Mouse (Mus musculus) small intestine, adult 2 months (tissue): ENCODE data around the gene Rmi2. TPM values are rescaled to one million over a fixed set of nuclear protein-coding genes. Genes with fewer than 3 reads are reported as not detected.

Experiments
- H3K27ac ChIP-seq: fragments of 200-500 bp; 2 replicates; pipeline ENCODE4 v1.5.1; 2012; ENCODE audit warnings: low read depth, low read length, control low read depth, inconsistent platforms; ENCODE audit not compliant: insufficient read depth
- H3K27me3 ChIP-seq: fragments of 200-500 bp; 2 replicates; pipeline ENCODE4 v1.6.1; 2012; ENCODE audit warnings: mild to moderate bottlenecking, moderate library complexity, low read length, inconsistent platforms; ENCODE audit not compliant: control insufficient read depth, insufficient read depth
- H3K36me3 ChIP-seq: fragments of 200-500 bp; 2 replicates; pipeline ENCODE4 v1.6.1; 2012; ENCODE audit warnings: mild to moderate bottlenecking, low read length, control low read depth, inconsistent platforms; ENCODE audit not compliant: control insufficient read depth, insufficient read depth
- H3K4me1 ChIP-seq: fragments of 200-500 bp; 2 replicates; pipeline ENCODE4 v1.6.1; 2012; ENCODE audit warnings: low read length, inconsistent platforms, mixed read lengths; ENCODE audit not compliant: control insufficient read depth, insufficient read depth, insufficient read length
- H3K4me3 ChIP-seq: fragments of 200-500 bp; 2 replicates; pipeline ENCODE4 v1.5.1; 2012; ENCODE audit warnings: low read depth, mild to moderate bottlenecking, control low read depth, inconsistent platforms, low read length, moderate library complexity
- CTCF ChIP-seq: fragments of 200-500 bp; IDR thresholded peaks from 2 replicates; pipeline ENCODE4 v1.5.1; 2012; ENCODE audit warnings: low read depth, mild to moderate bottlenecking, control low read depth, inconsistent platforms, low read length, moderate library complexity, mixed read lengths; ENCODE audit not compliant: insufficient replicate concordance, insufficient read length; ENCODE audit errors: extremely low read depth
- POLR2A ChIP-seq: fragments of 200-500 bp; IDR thresholded peaks from 2 replicates; pipeline ENCODE4 v1.6.1; 2012; ENCODE audit warnings: low read depth, mild to moderate bottlenecking, control low read depth, inconsistent platforms, low read length, moderate library complexity
- WGBS: fragments of 180-500 bp; shearing (Covaris S2); methylation state at CpG from one replicate; pipeline ENCODE4 v1.1.7; 2018; 5-methylcytosine and 5-hydroxymethylcytosine counted together
- polyA plus RNA-seq: library from polyadenylated mRNA; depleted of rRNA; stranded (reverse); fragments of >200 nt; gene quantifications from 2 replicates; pipeline ENCODE4 v1.2.3, GENCODE M21; 2012

Gene Rmi2
- polyA plus RNA-seq, 1 experiment = 8.4 TPM

DNA sequence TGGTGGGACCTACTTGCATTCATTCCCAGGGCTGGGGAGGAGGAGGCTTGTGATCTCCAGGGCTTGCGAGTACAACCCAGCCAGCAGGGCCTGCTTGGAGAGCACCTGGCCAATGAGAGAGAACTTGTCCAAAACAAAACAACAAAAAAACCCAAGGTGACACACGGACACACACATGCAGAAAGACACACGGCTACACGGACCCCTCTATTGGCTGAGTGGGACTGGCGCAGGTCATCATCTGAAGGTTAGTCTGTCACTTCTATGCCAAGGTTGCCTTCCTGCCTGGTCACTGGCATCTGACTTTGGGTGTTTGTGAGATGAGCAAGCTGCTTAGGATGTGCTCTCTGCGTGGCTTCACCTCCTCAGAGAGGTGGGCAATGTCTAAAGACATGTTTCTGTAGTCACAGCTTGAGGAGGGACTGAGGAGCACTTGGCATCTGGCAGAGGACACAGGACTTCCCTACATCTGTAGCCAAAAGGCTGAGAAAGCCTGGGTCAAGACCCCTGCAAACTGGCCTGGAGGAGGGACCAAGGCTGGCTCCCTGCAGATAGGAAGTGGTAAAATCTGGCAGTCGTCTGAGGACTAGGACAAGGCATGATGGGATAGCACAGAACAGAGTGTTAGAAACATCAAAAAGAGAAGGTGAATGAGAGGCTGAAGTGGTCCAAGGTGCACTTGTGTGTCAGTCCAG, 6.9 kb upstream of the Rmi2 start:
- Histone ChIP-seq H3K4me1 (peaks cover 20% of the 10 kb centered on the region), H3K27ac (no peak overlapping the region), H3K27me3 (no peaks in the 10 kb centered on the region), H3K4me3 (no peak overlapping the region), H3K36me3 (no peaks in the 10 kb centered on the region)
- TF ChIP-seq POLR2A (no peak), CTCF (no peak)
- 84% methylated on average over 7 of the region's 7 CpGs for WGBS

DNA sequence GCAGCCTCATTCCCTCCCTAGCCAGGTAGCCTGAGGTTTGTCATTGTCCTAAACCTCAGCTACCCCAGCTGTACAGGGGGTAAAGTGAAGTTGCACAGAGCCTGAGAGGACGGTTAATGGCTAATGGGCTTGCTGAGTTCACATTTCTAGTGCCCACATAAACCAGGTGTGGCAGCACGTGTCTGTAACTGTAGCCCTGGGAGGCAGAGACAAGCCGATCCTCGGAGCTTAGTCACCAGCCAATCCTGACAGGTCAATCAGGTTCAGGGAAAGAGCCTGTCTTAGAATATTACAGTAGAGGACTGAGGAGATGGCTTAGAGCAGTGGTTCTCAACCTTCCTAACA, 6.4 kb upstream of the Rmi2 start:
- Histone ChIP-seq H3K27me3 (no peaks in the 10 kb centered on the region), H3K4me1 (peaks cover 18% of the 10 kb centered on the region), H3K4me3 (no peak overlapping the region), H3K36me3 (no peaks in the 10 kb centered on the region), H3K27ac (no peak overlapping the region)
- TF ChIP-seq POLR2A = no peak
- TF ChIP-seq CTCF = no peak
- WGBS = 32% methylated on average over 4 of the region's 4 CpGs

DNA sequence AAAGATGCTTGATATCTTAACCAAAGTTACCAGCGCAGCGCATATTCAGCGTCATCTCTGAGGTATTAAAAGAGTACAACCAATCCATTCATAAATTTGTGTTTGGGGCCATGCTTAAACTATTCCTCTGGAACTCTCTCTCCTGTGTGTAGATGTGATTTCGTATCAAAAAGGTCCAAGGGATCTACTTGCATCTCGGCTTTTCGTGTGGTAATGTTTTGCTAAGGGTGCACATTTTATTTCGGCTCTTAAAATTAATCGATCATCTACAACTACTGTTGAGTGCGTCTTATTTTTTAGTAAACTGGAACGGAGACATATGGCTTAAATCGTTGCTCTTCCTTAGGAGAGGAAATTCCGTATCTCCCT, 333 bp upstream of the Rmi2 start:
- no peak for TF ChIP-seq CTCF
- TF ChIP-seq POLR2A = no peak
- H3K27me3 ChIP-seq = no peaks in the 10 kb centered on the region
- H3K4me1 ChIP-seq = peaks cover 20% of the 10 kb centered on the region; the same call in 1 of the 2 replicates
- no peaks in the 10 kb centered on the region for H3K36me3 ChIP-seq
- H3K4me3 ChIP-seq = peak overlapping the region; percentile 70
- under 1% methylated on average over 12 of the region's 12 CpGs for WGBS
- H3K27ac ChIP-seq = no peak overlapping the region

DNA sequence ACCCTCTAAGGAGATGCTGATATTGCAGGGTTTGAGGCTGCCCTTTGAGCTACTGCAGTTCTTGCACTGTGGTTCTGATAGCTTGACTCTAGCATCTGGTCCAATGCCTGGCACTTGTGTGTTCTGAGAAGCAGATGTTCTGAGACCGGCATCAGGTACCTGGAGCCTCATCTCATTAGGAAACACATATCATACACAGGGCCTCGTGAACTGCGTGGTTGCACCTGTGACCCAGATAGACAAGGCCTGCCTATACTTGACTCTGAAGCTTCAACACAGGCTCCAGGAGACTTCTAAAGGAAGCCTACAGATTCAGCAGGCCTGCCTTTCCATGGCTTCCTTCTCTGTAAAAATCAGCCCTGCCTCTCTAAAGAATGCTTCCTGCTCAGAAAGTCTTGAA, 1.5 kb downstream of the Rmi2 start:
- Histone ChIP-seq H3K27me3 (no peaks in the 10 kb centered on the region), H3K27ac (no peak overlapping the region), H3K4me1 (peaks cover 18% of the 10 kb centered on the region; the same call in 1 of the 2 replicates), H3K36me3 (no peaks in the 10 kb centered on the region), H3K4me3 (no peak overlapping the region)
- WGBS = 87% methylated on average over 3 of the region's 3 CpGs
- no peak for TF ChIP-seq CTCF
- TF ChIP-seq POLR2A = no peak

DNA sequence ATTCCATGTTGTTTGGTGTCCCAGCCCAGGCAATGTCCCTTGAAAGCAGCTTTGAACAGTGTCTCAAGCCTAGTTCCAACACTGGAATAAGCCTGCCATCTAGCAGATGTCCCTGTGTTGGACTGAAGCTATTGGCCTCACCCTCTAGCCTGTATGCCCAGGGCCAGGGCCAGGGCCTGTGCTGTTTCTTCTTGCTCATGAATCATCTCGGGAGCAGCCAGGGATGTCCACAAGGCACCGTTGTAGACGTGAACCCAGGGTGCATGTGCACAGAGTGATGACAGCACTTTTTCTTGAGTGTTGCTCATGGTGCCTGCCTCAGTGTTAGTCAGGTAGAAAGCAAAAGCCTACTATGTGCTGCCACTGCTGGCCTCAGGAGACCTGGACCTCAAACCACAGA, 2.4 kb downstream of the Rmi2 start:
- no peaks in the 10 kb centered on the region for H3K36me3 ChIP-seq

DNA sequence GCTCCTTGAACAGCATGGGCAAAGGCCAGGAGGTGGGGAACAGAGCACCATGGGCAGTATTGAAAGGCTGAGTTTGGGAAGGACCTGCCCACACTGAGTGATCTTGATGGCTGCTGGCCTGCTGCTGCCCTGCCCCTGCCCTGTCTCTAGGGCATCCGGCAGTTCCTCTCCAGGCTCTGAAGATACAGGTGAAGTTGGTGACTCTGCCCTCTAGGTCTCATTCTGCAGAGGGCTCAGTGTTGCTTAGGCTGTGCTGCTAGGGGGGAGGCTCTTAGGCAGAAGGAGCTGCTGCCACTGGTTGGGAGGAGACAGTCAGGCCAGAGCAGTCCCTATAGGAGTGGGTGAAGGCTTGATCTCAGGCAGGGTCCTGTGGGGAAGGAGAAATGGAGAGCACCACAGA, 3.0 kb downstream of the Rmi2 start:
- Histone ChIP-seq H3K36me3 (no peaks in the 10 kb centered on the region), H3K27ac (peak overlapping the region; percentile 54), H3K27me3 (no peaks in the 10 kb centered on the region), H3K4me1 (peaks cover 18% of the 10 kb centered on the region; the same call in 1 of the 2 replicates), H3K4me3 (no peak overlapping the region)
- WGBS = 52% methylated on average over 1 of the region's 1 CpGs
- TF ChIP-seq POLR2A (no peak), CTCF (no peak)

More for the DNA sequence above, 2.4 kb downstream of the Rmi2 start:
- WGBS = 85% methylated on average over 3 of the region's 3 CpGs
- TF ChIP-seq CTCF = no peak
- TF ChIP-seq POLR2A = no peak
- Histone ChIP-seq H3K27me3 (no peaks in the 10 kb centered on the region), H3K27ac (no peak overlapping the region), H3K4me3 (no peak overlapping the region), H3K4me1 (peaks cover 18% of the 10 kb centered on the region; the same call in 1 of the 2 replicates)

DNA sequence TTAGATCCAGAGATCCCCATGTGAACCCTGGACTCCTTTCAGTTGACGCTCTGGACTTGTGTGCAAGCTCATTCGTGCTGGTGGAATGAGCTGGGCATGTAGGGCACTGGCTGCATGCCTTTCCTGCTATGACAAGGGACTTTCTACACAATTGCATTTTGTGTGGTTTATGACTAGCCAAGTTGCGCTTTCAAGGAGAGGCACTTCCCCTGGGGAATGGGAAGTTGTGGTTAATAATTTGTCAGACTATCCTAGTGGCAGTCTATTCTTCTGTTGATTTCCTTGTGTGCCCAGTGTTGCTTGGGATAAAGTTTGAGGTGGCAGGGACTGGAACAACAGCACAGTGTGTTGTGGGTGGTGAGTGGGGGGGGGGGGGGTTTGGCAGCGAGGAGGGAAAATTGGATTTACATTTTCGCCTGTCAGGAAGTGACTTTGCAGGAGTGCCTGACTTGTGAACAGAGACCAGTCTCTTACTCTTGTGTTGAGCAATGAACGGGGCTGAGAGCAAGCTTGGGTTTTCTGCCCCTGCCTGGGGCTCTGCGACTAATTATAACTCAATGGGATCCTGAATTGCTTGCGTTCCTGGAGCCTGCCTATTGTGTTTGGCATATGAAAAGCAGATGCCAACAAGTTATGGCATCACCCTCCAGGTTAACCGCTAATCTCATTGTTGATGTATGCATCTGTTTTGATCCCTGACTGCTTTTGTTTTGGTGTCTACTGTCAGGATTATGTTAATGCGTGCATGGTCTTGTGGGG, 3.8 kb downstream of the Rmi2 start:
- 25% methylated on average over 10 of the region's 10 CpGs for WGBS
- H3K4me1 ChIP-seq = peaks cover 18% of the 10 kb centered on the region; the same call in 1 of the 2 replicates
- H3K27ac ChIP-seq = peak overlapping the region; percentile 54
- H3K36me3 ChIP-seq = no peaks in the 10 kb centered on the region
- H3K27me3 ChIP-seq = no peaks in the 10 kb centered on the region
- no peak overlapping the region for H3K4me3 ChIP-seq
- TF ChIP-seq CTCF (no peak), POLR2A (no peak)
